15 mouse cellular contexts compared by ENCODE assay signal in genomic region chr2:121323693-121324470, GRCm38 (mm10).
DNase-seq lines count a peak whose midpoint lies in the region.
"Had no signal": no experiment of that assay in that cellular context is flagged by ENCODE, and none has a peak within 500 bp of the region (broad histone marks: within the 10 kb centered on the region; RNA-seq: fewer than 3 reads in every experiment).

No protein-coding gene starts in this region.

- DNase-seq in kidney, adult 18-20 months: peak; percentile 20
- DNase-seq in kidney, postnatal 4 days: no peak
- DNase-seq in Muller cell, postnatal 12 days (ENCODE audit: inconsistent ontology term): peak; percentile 6
- peak; percentile 88 for DNase-seq in cerebellum, adult 11-12 months
- DNase-seq in cerebellum, postnatal 10 days: peak; percentile 83 to 87
- no peak for DNase-seq in lung, postnatal 10 days
- no peak for DNase-seq in ovary, postnatal 14 days (ENCODE audit: low spot score)
- DNase-seq: forebrain, postnatal 0 days; gastrocnemius, postnatal 14 days; heart, adult 11 months; heart, postnatal 10 days; layer of hippocampus, postnatal 36 days; liver, embryonic 13.5 days; lung, adult 2 months; retina, postnatal 1 day had no signal

Comparison
In these comparisons a context has a peak if more than half of its experiments do, and no peak if none do; other contexts are left out.
1. DNase-seq: peak in kidney, adult 18-20 months (single experiment), Muller cell, postnatal 12 days (single experiment), cerebellum, adult 11-12 months (single experiment) and cerebellum, postnatal 10 days (2 of 2); none in kidney, postnatal 4 days (0 of 2), lung, postnatal 10 days (single experiment) and ovary, postnatal 14 days (single experiment).